Mouse (Mus musculus) E14TG2a.4 (cell line): ENCODE results near the gene Cfap77.

ENCODE experiments used
- H3K27me3 ChIP-seq: 2 replicates; pipeline ENCODE4 v1.6.1; 2014; ENCODE audit warnings: low read length, control low read depth; ENCODE audit not compliant: insufficient read depth
- H3K36me3 ChIP-seq: 2 replicates; pipeline ENCODE4 v1.6.1; 2014; ENCODE audit warnings: low read length, control low read depth; ENCODE audit not compliant: insufficient read depth
- H3K4me1 ChIP-seq: replicated peaks from 2 replicates; pipeline ENCODE4 v1.6.1; 2014; ENCODE audit warnings: low read depth, low read length, control low read depth
- H3K4me3 ChIP-seq: replicated peaks from 2 replicates; pipeline ENCODE4 v1.5.1; 2014; ENCODE audit warnings: mild to moderate bottlenecking, low read length
- H3K9me3 ChIP-seq: 2 replicates; pipeline ENCODE4 v1.6.1; 2014; ENCODE audit warnings: low read length, control low read depth
- CTCF ChIP-seq: conservative IDR thresholded peaks from 2 replicates; pipeline ENCODE4 v1.5.1; 2014; ENCODE audit warnings: low read length
- NANOG ChIP-seq: IDR thresholded peaks from 2 replicates; pipeline ENCODE4 v1.6.1; 2014; ENCODE audit warnings: borderline replicate concordance, low read length, mixed read lengths
- POU5F1 ChIP-seq: IDR thresholded peaks from 2 replicates; pipeline ENCODE4 v1.6.1; 2014; ENCODE audit warnings: low read length, borderline replicate concordance

Gene Cfap77

DNA sequence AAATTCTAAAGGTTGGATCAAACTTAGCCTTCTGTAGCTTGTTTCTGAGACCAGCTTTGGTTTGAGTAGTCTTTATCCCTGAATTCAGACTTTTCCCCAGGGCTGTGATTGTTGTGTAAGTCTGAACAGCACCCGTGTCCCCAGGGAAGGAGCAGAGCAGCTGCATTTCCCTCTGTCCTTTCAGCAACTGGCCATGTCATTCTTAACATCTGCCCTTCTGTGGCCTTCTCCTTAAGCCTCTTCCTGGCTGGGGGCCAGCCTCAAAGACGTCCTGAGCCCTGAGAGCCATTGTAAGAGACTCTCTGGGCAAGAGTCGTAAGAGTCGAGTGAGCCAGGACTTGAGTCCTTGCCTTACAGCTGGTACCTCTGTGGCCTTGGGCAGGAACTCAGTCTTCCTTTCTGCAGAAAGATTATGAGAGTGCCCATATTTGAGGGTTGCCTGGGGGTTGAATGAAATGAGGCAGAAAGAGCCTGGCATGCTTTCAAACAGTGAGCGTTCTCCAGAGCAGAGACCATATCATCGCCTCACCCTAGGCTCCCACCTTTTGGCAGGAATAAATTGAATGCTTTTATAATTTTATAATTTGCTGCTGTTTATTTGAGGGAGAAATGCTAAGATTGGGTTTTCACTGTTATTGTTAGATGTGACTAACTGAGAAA is 171.9 kb downstream of the Cfap77 start:
- no peaks in the 10 kb centered on the region for H3K27me3 ChIP-seq
- TF ChIP-seq NANOG (no peak), CTCF (no peak), POU5F1 (no peak)
- H3K4me1 ChIP-seq = no peaks in the 10 kb centered on the region
- no peak overlapping the region for H3K4me3 ChIP-seq
- no peaks in the 10 kb centered on the region for H3K9me3 ChIP-seq
- H3K36me3 ChIP-seq = peaks cover 91% of the 10 kb centered on the region

DNA sequence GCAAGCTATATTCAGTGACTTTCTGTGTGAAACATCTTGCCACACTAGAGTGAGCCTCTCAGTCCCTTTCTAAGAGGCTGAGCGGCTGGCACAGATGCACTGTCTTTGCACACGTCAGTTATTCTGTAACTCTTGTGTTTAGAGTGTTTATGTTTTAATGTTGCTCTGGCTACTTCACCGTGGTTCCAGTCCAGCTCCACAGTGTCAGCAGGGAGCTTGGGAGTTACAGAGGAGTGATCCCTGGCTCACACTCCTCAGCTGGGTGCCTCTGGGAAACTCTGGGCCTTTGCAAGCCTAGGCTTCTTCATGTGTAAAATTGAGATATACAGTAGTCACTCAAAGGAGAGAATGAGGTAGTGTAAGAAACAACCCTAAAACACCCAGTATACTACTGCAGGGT is 172.8 kb downstream of the Cfap77 start:
- Histone ChIP-seq H3K4me1 (no peaks in the 10 kb centered on the region), H3K27me3 (no peaks in the 10 kb centered on the region), H3K36me3 (peaks cover 91% of the 10 kb centered on the region), H3K4me3 (no peak overlapping the region), H3K9me3 (no peaks in the 10 kb centered on the region)
- TF ChIP-seq CTCF (no peak), NANOG (no peak), POU5F1 (no peak)

DNA sequence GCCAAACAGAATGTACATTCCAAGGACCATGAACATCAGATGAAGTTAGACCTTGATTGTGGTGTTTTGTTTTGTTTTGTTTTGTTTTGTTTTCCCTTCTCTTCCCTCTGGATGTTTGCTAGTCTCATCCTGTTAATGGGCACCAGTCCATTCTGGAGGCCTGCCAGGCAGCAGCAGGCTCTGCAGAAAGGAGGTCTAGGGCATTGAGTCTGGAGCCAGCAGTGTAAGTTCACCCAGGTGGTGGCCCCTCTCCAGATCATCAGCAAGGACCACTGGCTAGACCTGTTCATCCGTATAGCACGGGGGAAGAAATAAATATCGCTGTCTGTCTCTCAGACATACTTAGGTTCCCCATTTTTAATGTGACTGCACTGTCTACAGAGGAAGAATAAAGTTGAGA is 173.6 kb downstream of the Cfap77 start:
- Histone ChIP-seq H3K9me3 (no peaks in the 10 kb centered on the region), H3K4me3 (no peak overlapping the region), H3K27me3 (no peaks in the 10 kb centered on the region), H3K36me3 (peaks cover 91% of the 10 kb centered on the region), H3K4me1 (no peaks in the 10 kb centered on the region)
- TF ChIP-seq CTCF = no peak
- TF ChIP-seq NANOG = no peak
- no peak for TF ChIP-seq POU5F1
